Mouse (Mus musculus): ENCODE measurements around the gene Flt1.

DNA sequence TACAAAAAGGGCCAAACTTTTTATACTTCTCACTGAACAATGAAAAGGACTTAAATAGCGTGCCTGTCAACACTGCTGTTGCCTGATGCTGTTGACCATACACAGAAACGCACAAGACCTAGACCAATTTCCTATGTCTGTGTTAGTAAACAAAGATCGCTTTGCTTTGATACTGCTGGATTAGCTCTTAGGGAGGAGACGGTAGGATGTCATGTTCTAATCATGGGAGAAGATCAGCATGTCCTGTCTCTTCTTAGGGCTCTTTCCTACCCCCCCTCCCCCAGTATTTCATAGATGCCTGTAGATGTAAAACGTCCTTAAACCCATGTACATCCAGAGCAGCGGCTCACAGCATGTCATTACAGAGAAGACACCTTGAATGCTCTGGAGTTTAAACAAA is 44.1 kb upstream of the Flt1 start:
- TF ChIP-seq EP300 (optimal IDR thresholded peaks at IDR 0.05): no peak
- TF ChIP-seq CTCF (IDR thresholded peaks at IDR 0.05; ENCODE audit: low read depth): no peak

Measured in stomach, postnatal 0 days (tissue).